Mouse (Mus musculus) ZHBTc4 (cell line): ENCODE results near the gene Actr6.
"Not testable (repeated sequence)": the region's sequence is repeated elsewhere in the genome, so short reads cannot be mapped to it uniquely, and the experiment has no call there.

Source experiments
- DNase-seq: peaks from one replicate; pipeline ENCODE4 v3.0.0-alpha.2; 2011; ENCODE audit warnings: low read depth, low spot score

Gene Actr6

DNA sequence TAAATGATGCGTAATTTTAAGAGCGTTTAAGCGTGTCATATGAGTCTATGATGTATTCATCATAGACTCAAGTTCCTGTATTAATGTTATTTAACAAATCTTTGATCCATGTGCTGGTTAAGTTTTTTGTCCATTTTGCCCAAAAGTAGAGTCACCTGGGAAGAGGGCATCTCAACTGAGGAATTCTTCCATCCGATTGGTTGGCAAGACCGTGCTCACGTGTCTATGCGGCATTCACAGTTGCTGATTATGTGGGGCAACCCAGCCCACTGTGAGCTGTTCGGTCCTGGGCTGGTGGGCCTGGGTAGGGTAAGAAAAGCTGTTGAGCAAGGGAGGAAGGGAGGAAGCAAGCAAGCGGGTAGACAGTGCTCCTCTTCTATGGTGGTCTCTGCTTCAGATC lies 6.3 kb upstream of the Actr6 start:
- DNase-seq: no peak

GRCm38 (mm10) chr10:89737887-89738286 lies 5.8 kb upstream of the Actr6 start:
- no peak for DNase-seq

GRCm38 (mm10) chr10:89737092-89737491 lies 5.0 kb upstream of the Actr6 start:
- no peak for DNase-seq

DNA sequence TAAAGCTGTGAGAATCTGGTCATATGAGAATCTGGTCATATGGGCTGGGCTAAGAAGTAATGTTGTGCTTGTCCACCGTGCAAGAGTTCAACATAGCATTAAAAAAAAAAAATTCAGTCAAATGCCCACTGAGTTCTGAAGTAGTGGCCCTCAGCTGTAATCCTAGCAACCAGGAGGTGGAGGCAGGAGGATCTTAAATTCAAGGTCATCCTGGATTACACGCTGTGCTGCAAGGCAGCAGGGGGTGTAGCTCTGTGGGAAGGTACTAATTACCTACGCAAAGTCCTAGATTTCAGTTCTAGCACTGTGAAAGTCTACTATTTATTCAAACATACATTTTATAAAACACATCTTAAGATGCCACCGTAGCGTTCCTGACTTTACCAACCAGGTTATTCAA lies 754 bp downstream of the Actr6 start:
- DNase-seq: peak; percentile 36

DNA sequence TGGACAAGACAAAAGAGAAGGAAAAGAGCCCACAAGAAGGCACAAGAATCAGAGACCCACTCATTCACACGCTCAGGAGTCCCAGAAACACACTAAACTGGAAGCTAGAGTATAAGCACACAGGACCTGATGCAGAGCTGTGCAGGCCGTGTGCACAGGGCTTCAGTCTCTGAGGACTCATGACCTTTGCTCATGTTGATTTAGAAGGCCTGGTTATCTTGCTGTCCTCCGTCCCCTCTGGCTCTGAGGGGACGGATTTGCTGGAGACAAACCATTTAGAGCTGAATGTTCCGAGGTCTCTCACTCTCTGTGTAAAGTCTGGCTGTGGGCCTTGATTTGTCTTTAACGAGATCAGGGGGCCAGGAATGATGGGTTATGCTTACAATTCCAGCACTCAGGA lies 1.7 kb downstream of the Actr6 start:
- DNase-seq: no peak

DNA sequence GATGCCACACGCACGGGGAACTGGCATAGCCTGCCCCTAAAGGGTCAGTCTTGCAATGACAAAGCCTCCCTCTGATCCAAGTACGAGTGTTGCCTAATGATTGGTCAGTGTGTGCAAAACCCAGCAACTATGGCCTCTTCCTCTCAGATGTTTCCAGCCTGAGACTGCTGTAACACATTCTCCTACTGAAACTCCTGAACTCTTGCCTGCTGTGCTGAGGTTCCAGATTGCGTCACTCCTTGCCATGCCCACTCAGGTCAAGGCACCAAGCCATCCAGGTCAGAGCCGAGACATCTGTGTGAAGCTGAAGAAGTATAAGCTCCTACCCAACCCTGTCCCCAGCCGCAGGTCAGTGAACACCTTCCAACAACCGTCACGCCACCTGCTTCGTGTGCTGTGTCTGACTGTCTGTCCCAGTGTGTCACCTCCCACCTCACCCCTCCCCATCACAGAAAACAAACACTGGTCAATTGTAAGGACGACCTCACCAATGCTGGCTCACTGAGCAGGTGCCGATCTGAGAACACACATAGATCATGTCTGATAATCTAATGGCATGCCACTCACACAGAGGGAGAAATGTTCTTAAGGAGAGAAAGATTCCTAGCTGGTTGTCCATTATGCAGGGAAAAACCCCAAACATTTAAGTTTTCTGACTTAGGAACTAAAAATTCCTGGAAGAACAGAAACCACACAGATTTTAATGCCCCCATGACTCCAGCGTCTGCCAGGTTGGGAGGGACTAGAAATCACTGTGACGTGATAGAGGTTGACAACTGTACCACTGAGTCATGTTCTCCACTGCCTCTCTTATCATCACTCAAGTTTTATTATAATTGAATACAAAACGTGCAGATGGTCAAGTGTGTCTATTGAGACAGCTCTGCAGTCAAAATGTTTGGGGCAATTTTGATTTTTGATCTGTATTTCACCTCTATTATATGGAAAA lies 9.6 kb downstream of the Actr6 start:
- no peak for DNase-seq

DNA sequence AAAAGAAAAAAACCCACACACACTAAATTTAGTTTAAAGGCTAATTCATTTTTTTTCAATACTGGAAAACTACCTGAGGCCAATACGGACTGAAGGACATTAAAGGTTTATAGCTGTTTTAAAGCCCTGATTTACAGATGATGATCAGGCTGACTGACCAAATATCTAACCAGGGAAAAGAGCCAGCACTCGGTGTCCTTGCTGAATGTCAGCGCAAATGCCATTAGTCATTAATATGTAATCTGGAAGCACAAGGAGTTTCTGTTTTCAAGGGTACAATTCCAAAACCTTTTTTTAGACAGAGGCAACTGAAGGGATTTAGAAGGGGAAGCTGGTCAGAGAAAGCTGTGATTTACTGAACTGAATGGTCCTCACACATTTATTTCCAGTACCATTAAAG lies 11.3 kb downstream of the Actr6 start:
- no peak for DNase-seq

- no peak for DNase-seq
Observed at GRCm38 (mm10) chr10:89720252-89720651, 11.8 kb downstream of the Actr6 start.

GRCm38 (mm10) chr10:89714910-89715309 lies 17.2 kb downstream of the Actr6 start:
- DNase-seq: no peak

- peak; percentile 51 for DNase-seq
Observed at GRCm38 (mm10) chr10:89708720-89709119, 23.4 kb downstream of the Actr6 start.

DNA sequence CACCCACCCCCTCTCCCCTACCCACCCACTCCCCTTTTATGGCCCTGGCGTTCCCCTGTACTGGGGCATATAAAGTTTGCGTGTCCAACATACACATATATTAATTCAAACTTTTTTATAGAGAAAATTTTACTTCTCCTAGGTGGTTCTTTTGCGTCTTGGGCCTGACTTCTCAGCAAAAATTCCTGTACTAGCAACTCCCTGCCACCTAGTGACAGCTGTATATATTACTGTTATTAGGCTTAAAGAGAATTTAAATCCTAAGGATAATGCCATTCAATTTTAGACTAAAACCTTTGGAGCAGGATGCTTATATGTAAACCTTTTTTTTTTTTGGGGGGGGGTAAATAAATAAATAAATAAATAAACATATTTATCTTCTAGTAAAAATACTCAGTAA lies 24.7 kb downstream of the Actr6 start:
- DNase-seq: no peak

- no peak for DNase-seq
Observed at GRCm38 (mm10) chr10:89703042-89703441, 29.1 kb downstream of the Actr6 start.

DNA sequence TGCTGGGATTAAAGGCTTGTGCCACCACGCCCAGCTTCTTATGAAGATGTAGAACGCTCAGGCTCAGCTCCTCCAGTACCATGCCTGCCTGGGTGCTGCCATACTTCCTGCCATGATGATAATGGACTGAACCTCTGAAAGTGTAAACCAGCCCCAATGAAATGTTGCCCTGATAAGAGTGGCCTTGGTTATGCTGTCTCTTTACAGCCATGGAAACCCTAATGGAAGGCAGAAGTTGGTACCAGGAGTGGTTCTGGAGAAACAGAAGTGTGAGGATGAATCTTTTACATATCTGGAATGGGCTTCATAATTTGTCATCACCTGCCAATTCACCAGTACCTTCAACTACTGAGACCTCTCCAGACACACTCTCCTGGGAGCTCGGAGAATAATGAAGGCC lies 34.1 kb downstream of the Actr6 start:
- no peak for DNase-seq

DNA sequence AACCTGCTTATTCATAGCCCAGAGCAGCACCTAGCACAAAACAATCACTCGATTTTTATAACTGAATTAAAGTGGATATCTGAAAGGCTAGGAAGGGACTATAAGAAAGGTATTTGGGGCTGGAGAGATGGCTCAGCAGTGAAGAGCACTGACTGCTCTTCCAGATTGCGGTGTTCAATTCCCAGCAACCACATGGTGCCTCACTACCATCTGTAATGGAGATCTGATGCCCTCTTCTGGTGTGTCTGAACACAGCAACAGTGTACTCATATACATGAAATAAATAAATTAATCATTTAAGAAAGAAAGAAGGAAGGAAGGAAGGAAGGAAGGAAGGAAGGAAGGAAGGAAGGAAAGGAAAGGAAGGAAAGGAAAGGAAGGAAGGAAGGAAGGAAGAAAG lies 35.8 kb downstream of the Actr6 start:
- DNase-seq: not testable (repeated sequence)

DNA sequence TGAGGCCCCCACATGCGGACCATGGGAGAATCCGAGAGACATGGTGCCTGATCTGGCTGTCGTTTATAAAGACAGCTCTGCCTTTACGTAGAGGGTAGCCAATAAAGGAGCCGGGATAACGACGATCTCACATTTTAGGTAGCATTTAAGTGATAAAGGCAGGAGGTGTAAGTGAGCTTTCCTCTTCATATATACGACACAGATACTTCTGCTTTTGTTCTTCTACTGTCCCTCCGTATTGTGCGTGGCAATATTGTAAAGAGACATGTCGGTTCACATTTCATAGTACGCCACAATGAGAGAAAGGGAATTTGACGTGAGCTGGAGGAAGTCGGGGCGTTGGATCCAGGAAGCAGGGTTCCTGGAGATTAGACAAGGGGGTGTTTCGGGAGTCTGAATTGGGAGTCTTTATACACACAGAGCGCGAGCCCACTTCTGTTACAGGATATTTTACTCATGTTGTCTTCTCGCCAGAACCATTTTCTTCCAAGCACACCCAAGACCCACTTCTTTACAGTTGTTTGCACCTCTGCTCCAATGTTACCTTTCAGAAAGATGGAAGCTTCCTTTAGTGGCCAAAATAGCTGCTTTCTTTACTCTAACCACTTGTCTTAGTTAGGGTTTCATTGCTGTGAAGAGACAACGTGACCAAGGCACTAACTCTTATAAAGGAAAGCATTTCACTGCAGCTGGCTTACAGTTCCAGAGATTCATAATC lies 36.7 kb downstream of the Actr6 start:
- no peak for DNase-seq

- DNase-seq: no peak
Observed at GRCm38 (mm10) chr10:89690021-89690420, 42.1 kb downstream of the Actr6 start.

GRCm38 (mm10) chr10:89687455-89687854 lies 44.6 kb downstream of the Actr6 start:
- no peak for DNase-seq

DNA sequence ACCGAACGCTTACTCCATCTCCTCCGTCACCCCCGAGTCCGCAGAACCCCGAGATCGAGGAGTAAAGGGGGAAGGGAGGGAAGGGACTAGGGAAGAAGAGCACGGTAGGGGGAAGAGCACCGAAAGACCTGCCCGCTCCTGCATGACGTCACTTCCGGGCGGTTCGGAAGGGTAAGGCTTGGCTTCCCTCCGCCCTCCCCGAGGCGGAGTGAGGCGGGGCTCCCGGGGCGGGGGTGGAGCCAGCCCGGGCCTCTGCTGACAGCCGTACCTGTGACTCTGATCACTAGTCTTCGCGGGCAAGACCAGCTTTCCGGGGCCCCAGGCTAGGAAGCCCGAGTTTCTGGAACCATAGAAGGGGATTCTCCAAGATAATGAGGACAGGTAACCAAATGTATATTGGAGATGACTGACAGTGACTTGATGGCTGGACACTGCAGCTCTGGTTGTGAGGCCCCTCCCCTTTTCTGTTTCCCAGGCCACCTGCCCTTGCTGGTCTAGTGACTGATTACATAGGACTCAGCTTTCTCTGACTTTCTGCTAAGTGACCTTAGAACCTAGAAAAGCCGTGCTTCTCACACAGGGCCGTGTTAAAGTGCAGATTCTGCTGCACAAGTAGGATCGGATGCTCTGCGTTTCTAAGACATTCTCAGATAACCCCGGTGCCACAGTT lies 45.8 kb downstream of the Actr6 start, which contains the start of gene Scyl2:
TSS of gene Scyl2 (minus strand) at position 147 of the 670 bp plus-strand sequence.
- peak; percentile 97 for DNase-seq

- peak; percentile 15 for DNase-seq
Observed at GRCm38 (mm10) chr10:89685391-89686138, 46.5 kb downstream of the Actr6 start.

DNA sequence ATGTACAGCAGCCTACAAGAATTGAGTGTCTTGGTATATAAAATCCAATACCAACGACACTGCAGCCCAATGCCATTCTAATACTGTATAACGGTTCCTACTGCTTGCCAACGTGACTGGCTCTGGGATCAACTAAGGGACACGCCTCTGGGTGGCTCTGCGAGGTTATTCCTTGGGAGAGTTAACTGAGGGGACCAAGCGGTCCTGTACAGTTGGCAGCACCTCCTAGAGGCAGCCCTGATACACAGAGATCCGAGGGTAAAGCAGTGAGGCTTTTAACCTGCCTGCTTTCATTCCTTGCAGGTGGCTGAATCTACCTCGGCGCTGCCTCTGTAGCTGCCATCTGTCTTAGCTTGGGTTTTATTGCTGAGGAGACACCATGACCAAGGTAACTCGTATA lies 49.1 kb downstream of the Actr6 start:
- DNase-seq: peak; percentile 55

DNA sequence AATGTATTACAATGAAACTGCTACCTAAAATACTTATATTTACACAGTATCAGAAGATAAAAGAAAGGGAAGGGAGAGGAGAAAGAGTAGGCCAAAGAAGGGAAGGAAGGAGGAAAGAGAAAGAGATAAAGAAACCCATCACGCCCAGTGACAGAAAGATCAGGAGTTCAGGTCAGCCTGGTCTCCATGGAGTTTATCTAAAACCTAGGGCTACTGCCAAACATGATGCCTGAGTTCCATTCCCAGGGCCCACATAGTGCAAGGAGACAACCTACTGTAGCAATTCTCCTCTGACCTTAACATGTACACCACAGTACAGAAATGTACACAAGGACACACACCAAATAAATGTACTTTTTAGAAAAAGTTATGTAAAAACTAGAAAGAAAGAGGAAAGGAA lies 49.9 kb downstream of the Actr6 start:
- DNase-seq: no peak
